Mouse (Mus musculus): ENCODE results near the gene Rufy1. TPM values are rescaled to one million over a fixed set of nuclear protein-coding genes. Genes with fewer than 3 reads are reported as not detected.
"Not testable (repeated sequence)": the region's sequence is repeated elsewhere in the genome, so short reads cannot be mapped to it uniquely, and the experiment has no call there.

Gene Rufy1
- polyA plus RNA-seq, 1 experiment from 2014 or later, result 28.0 TPM

- Histone ChIP-seq H3K4me3 (no peak overlapping the region), H3K4me2 (no peak overlapping the region), H3K9ac (no peak overlapping the region), H3K27ac (no peak overlapping the region), H3K4me1 (no peaks in the 10 kb centered on the region), H3K36me3 (ENCODE audit: poor library complexity, severe bottlenecking) (no peaks in the 10 kb centered on the region), H3K27me3 (no peaks in the 10 kb centered on the region), H3K9me3 (replicated peaks) (0 out of 2 replicates have a peak, but pooled peaks cover 3% of the 10 kb centered on the region)
- no peak for ATAC-seq
- WGBS, result 78% methylated on average over 9 of the region's 9 CpGs
Measured at GRCm38 (mm10) chr11:50450236-50450635, 19.3 kb upstream of the Rufy1 start.

- 47% methylated on average over 8 of the region's 8 CpGs for WGBS
- H3K27ac ChIP-seq; H3K4me2 ChIP-seq; H3K27me3 ChIP-seq; ATAC-seq; H3K36me3 ChIP-seq (ENCODE audit: poor library complexity, severe bottlenecking); H3K4me3 ChIP-seq; H3K4me1 ChIP-seq; H3K9ac ChIP-seq; H3K9me3 ChIP-seq (replicated peaks): not testable (repeated sequence)
Measured at GRCm38 (mm10) chr11:50448163-50448562, 17.2 kb upstream of the Rufy1 start.

- H3K4me1 ChIP-seq, result no peaks in the 10 kb centered on the region
- 0 out of 2 replicates have a peak, but pooled peaks cover 3% of the 10 kb centered on the region for H3K27me3 ChIP-seq
- no peak overlapping the region for H3K4me3 ChIP-seq
- H3K9me3 ChIP-seq (replicated peaks), result no peaks in the 10 kb centered on the region
- no peaks in the 10 kb centered on the region for H3K36me3 ChIP-seq (ENCODE audit: poor library complexity, severe bottlenecking)
- ATAC-seq, result peak; percentile 19; the same call in 1 of the 2 replicates
- H3K9ac ChIP-seq, result no peak overlapping the region
- H3K27ac ChIP-seq, result no peak overlapping the region
- WGBS, result 73% methylated on average over 5 of the region's 5 CpGs
- H3K4me2 ChIP-seq, result no peak overlapping the region
Measured at GRCm38 (mm10) chr11:50443259-50444065, 12.5 kb upstream of the Rufy1 start.

GRCm38 (mm10) chr11:50441637-50442036 lies 10.7 kb upstream of the Rufy1 start:
- H3K4me3 ChIP-seq, result no peak overlapping the region
- 0 out of 2 replicates have a peak, but pooled peaks cover 3% of the 10 kb centered on the region for H3K27me3 ChIP-seq
- no peaks in the 10 kb centered on the region for H3K9me3 ChIP-seq (replicated peaks)
- H3K4me2 ChIP-seq, result no peak overlapping the region
- no peaks in the 10 kb centered on the region for H3K36me3 ChIP-seq (ENCODE audit: poor library complexity, severe bottlenecking)
- ATAC-seq, result no peak
- no peaks in the 10 kb centered on the region for H3K4me1 ChIP-seq
- H3K9ac ChIP-seq, result no peak overlapping the region
- 73% methylated on average over 9 of the region's 9 CpGs for WGBS
- H3K27ac ChIP-seq, result no peak overlapping the region

GRCm38 (mm10) chr11:50440691-50441090 lies 9.8 kb upstream of the Rufy1 start:
- no peak overlapping the region for H3K27ac ChIP-seq
- no peaks in the 10 kb centered on the region for H3K4me1 ChIP-seq
- no peak overlapping the region for H3K9ac ChIP-seq
- H3K4me2 ChIP-seq, result no peak overlapping the region
- no peaks in the 10 kb centered on the region for H3K9me3 ChIP-seq (replicated peaks)
- H3K36me3 ChIP-seq (ENCODE audit: poor library complexity, severe bottlenecking), result no peaks in the 10 kb centered on the region
- ATAC-seq, result no peak
- 81% methylated on average over 6 of the region's 6 CpGs for WGBS
- peaks cover 3% of the 10 kb centered on the region; the same call in 1 of the 2 replicates for H3K27me3 ChIP-seq
- no peak overlapping the region for H3K4me3 ChIP-seq

GRCm38 (mm10) chr11:50439857-50440256 lies 8.9 kb upstream of the Rufy1 start:
- ATAC-seq, result no peak
- Histone ChIP-seq H3K36me3 (ENCODE audit: poor library complexity, severe bottlenecking) (no peaks in the 10 kb centered on the region), H3K4me2 (no peak overlapping the region), H3K9me3 (replicated peaks) (no peaks in the 10 kb centered on the region), H3K4me3 (no peak overlapping the region), H3K4me1 (no peaks in the 10 kb centered on the region), H3K27me3 (peaks cover 3% of the 10 kb centered on the region; the same call in 1 of the 2 replicates), H3K9ac (no peak overlapping the region), H3K27ac (no peak overlapping the region)
- 70% methylated on average over 8 of the region's 8 CpGs for WGBS

GRCm38 (mm10) chr11:50432896-50433295 lies 2.0 kb upstream of the Rufy1 start:
- no peak overlapping the region for H3K27ac ChIP-seq
- no peak overlapping the region for H3K4me3 ChIP-seq
- H3K36me3 ChIP-seq (ENCODE audit: poor library complexity, severe bottlenecking), result no peaks in the 10 kb centered on the region
- no peak for ATAC-seq
- peaks cover 10% of the 10 kb centered on the region; the same call in 1 of the 2 replicates for H3K4me1 ChIP-seq
- H3K9me3 ChIP-seq (replicated peaks), result no peaks in the 10 kb centered on the region
- H3K27me3 ChIP-seq, result no peaks in the 10 kb centered on the region; the same call in 1 of the 2 replicates
- no peak overlapping the region for H3K9ac ChIP-seq
- no peak overlapping the region for H3K4me2 ChIP-seq
- WGBS, result 89% methylated on average over 5 of the region's 5 CpGs

- 94% methylated on average over 3 of the region's 3 CpGs for WGBS
- Histone ChIP-seq H3K4me1 (peaks cover 10% of the 10 kb centered on the region; the same call in 1 of the 2 replicates), H3K36me3 (ENCODE audit: poor library complexity, severe bottlenecking) (no peaks in the 10 kb centered on the region), H3K4me2 (no peak overlapping the region), H3K4me3 (no peak overlapping the region), H3K27me3 (no peaks in the 10 kb centered on the region; the same call in 1 of the 2 replicates), H3K9ac (no peak overlapping the region), H3K9me3 (replicated peaks) (no peaks in the 10 kb centered on the region), H3K27ac (no peak overlapping the region)
- no peak for ATAC-seq
Measured at GRCm38 (mm10) chr11:50432069-50432440, 1.1 kb upstream of the Rufy1 start.

GRCm38 (mm10) chr11:50431134-50432068 lies 476 bp upstream of the Rufy1 start:
- peaks cover 10% of the 10 kb centered on the region; the same call in 1 of the 2 replicates for H3K4me1 ChIP-seq
- H3K36me3 ChIP-seq (ENCODE audit: poor library complexity, severe bottlenecking), result no peaks in the 10 kb centered on the region
- H3K9ac ChIP-seq, result peak overlapping the region; percentile 90
- peak; percentile 41 for ATAC-seq
- peak overlapping the region; percentile 76 for H3K4me3 ChIP-seq
- WGBS, result 29% methylated on average over 23 of the region's 32 CpGs
- no peaks in the 10 kb centered on the region; the same call in 1 of the 2 replicates for H3K27me3 ChIP-seq
- no peaks in the 10 kb centered on the region for H3K9me3 ChIP-seq (replicated peaks)
- H3K4me2 ChIP-seq, result peak overlapping the region; percentile 65
- H3K27ac ChIP-seq, result peak overlapping the region; percentile 91

GRCm38 (mm10) chr11:50426056-50426455 lies 4.9 kb downstream of the Rufy1 start:
- no peak overlapping the region for H3K9ac ChIP-seq
- ATAC-seq, result no peak
- no peak overlapping the region for H3K4me2 ChIP-seq
- 95% methylated on average over 4 of the region's 4 CpGs for WGBS
- no peaks in the 10 kb centered on the region for H3K36me3 ChIP-seq (ENCODE audit: poor library complexity, severe bottlenecking)
- no peaks in the 10 kb centered on the region for H3K27me3 ChIP-seq
- H3K9me3 ChIP-seq (replicated peaks), result no peaks in the 10 kb centered on the region
- no peak overlapping the region for H3K27ac ChIP-seq
- peaks cover 11% of the 10 kb centered on the region for H3K4me1 ChIP-seq
- no peak overlapping the region for H3K4me3 ChIP-seq

GRCm38 (mm10) chr11:50421934-50422780 lies 8.8 kb downstream of the Rufy1 start:
- H3K4me2 ChIP-seq, result peak overlapping the region; percentile 67
- no peaks in the 10 kb centered on the region for H3K9me3 ChIP-seq (replicated peaks)
- H3K27ac ChIP-seq, result peak overlapping the region; percentile 61
- H3K9ac ChIP-seq, result peak overlapping the region; percentile 52; the same call in 1 of the 2 replicates
- H3K4me3 ChIP-seq, result peak overlapping the region; percentile 40
- peaks cover 17% of the 10 kb centered on the region for H3K36me3 ChIP-seq (ENCODE audit: poor library complexity, severe bottlenecking)
- WGBS, result 23% methylated on average over 22 of the region's 22 CpGs
- peak; percentile 97 for ATAC-seq
- H3K27me3 ChIP-seq, result no peaks in the 10 kb centered on the region
- peaks cover 7% of the 10 kb centered on the region for H3K4me1 ChIP-seq

Measured in forebrain, embryonic 13.5 days (tissue).